17 mouse cellular contexts compared by ENCODE assay signal in the genomic region with DNA sequence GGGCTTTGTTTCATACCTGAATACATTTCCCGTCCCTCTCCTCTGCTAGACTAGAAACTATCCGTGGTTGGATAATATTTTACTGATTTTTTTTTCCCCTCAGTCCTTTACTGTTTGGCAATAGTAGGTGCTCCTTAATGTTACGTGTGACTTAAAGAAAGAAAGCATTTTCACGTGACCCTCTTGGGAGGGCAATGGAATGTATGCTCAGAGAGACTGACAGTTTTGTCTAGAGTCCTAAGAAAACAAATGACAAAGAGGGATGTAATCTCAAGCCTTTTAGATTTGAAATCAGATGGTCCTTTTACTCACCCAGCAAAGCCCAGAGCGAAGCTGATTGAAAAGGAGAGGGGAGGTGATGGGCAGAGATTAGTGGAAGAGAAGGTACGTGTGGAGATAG. TPM values are rescaled to one million over a fixed set of nuclear protein-coding genes. Genes with fewer than 3 reads are reported as not detected.
DNase-seq lines count a peak whose midpoint lies in the region; ATAC-seq and TF ChIP-seq lines count a peak whose summit lies in the region.
"Had no signal": no experiment of that assay in that cellular context is flagged by ENCODE, and none has a peak within 500 bp of the region (broad histone marks: within the 10 kb centered on the region; RNA-seq: fewer than 3 reads in every experiment).

No protein-coding gene starts in this region.

- no peaks in the 10 kb centered on the region for H3K9me3 ChIP-seq in heart, embryonic 12.5 days (replicated peaks)
- H3K9me3 ChIP-seq in midbrain, embryonic 11.5 days (ENCODE audit: control insufficient read depth, low read length): no peaks in the 10 kb centered on the region
- no peaks in the 10 kb centered on the region for H3K9me3 ChIP-seq in midbrain, embryonic 16.5 days (replicated peaks; ENCODE audit: control insufficient read depth, low read length, poor library complexity, severe bottlenecking)
- no peaks in the 10 kb centered on the region for H3K9me3 ChIP-seq in hindbrain, embryonic 14.5 days (ENCODE audit: control insufficient read depth, low read length)
- H3K9me3 ChIP-seq in neural tube, embryonic 15.5 days (replicated peaks): no peaks in the 10 kb centered on the region
- H3K9me3 ChIP-seq: embryonic facial prominence, embryonic 15.5 days; G1E; liver, embryonic 12.5 days had no signal

- no peak overlapping the region for H3K27ac ChIP-seq in heart, embryonic 12.5 days (ENCODE audit: poor library complexity, severe bottlenecking)
- no peak overlapping the region for H3K27ac ChIP-seq in heart, adult 2 months
- H3K27ac ChIP-seq in midbrain, embryonic 11.5 days (ENCODE audit: low read depth, low read length): no peak overlapping the region
- H3K27ac ChIP-seq in midbrain, embryonic 16.5 days (ENCODE audit: low read length): no peak overlapping the region
- no peak overlapping the region for H3K27ac ChIP-seq in hindbrain, embryonic 14.5 days
- H3K27ac ChIP-seq in neural tube, embryonic 15.5 days (replicated peaks): no peak overlapping the region
- H3K27ac ChIP-seq: embryonic facial prominence, embryonic 15.5 days; layer of hippocampus, adult 2 months; liver, embryonic 12.5 days had no signal

- 39% methylated on average over 6 of the region's 6 CpGs for WGBS in heart, embryonic 12.5 days
- 55% methylated on average over 6 of the region's 6 CpGs for WGBS in heart, adult 2 months
- WGBS in midbrain, embryonic 11.5 days: 11% methylated on average over 6 of the region's 6 CpGs
- 8% methylated on average over 6 of the region's 6 CpGs for WGBS in midbrain, embryonic 16.5 days
- 18% methylated on average over 6 of the region's 6 CpGs for WGBS in hindbrain, embryonic 14.5 days
- 30% methylated on average over 6 of the region's 6 CpGs for WGBS in neural tube, embryonic 15.5 days

- no peak for DNase-seq in heart, adult 2 months
- DNase-seq in midbrain, embryonic 11.5 days (ENCODE audit: low spot score, missing footprints): peak; percentile 87
- DNase-seq in hindbrain, embryonic 14.5 days (ENCODE audit: low spot score): no peak
- no peak for DNase-seq in retina, embryonic 14.5 days (ENCODE audit: low spot score)
- DNase-seq: adrenal gland, postnatal 36 days; cerebellum, postnatal 10 days; gastrocnemius, postnatal 36 days; kidney, adult 11 months; lung, postnatal 4 days had no signal

- no peak for TF ChIP-seq CTCF in heart, adult 2 months (IDR thresholded peaks at IDR 0.05)

- H3K36me3 ChIP-seq in heart, embryonic 12.5 days: peaks cover 6% of the 10 kb centered on the region; the same call in 1 of the 2 replicates
- H3K36me3 ChIP-seq in heart, adult 2 months (ENCODE audit: control insufficient read depth, insufficient read depth, low read length): no peaks in the 10 kb centered on the region
- H3K36me3 ChIP-seq in midbrain, embryonic 11.5 days (ENCODE audit: control insufficient read depth, insufficient read depth, low read length): no peaks in the 10 kb centered on the region
- H3K36me3 ChIP-seq in midbrain, embryonic 16.5 days (ENCODE audit: control insufficient read depth, insufficient read depth, low read length): no peaks in the 10 kb centered on the region
- no peaks in the 10 kb centered on the region for H3K36me3 ChIP-seq in hindbrain, embryonic 14.5 days (replicated peaks; ENCODE audit: control insufficient read depth, insufficient read depth)
- H3K36me3 ChIP-seq in neural tube, embryonic 15.5 days: no peaks in the 10 kb centered on the region
- H3K36me3 ChIP-seq: embryonic facial prominence, embryonic 15.5 days had no signal

- no peaks in the 10 kb centered on the region for H3K79me2 ChIP-seq in heart, adult 2 months (replicated peaks; ENCODE audit: control insufficient read depth, insufficient read depth, low read length)

- TF ChIP-seq EP300 in heart, adult 2 months (IDR thresholded peaks at IDR 0.05; ENCODE audit: insufficient read depth, low read depth, low read length): no peak

- ATAC-seq in heart, embryonic 12.5 days (ENCODE audit: insufficient number of reproducible peaks, low FRiP score): no peak
- ATAC-seq in midbrain, embryonic 11.5 days (ENCODE audit: low FRiP score): no peak
- ATAC-seq in midbrain, embryonic 16.5 days: no peak
- no peak for ATAC-seq in hindbrain, embryonic 14.5 days (ENCODE audit: low FRiP score)
- ATAC-seq in neural tube, embryonic 15.5 days (ENCODE audit: low FRiP score): no peak
- ATAC-seq in inflammation-experienced regulatory T-cells, adult 6 months: no peak
- ATAC-seq: liver, embryonic 12.5 days had no signal

- no peak overlapping the region for H3K4me3 ChIP-seq in heart, embryonic 12.5 days
- no peak overlapping the region for H3K4me3 ChIP-seq in heart, adult 2 months
- no peak overlapping the region for H3K4me3 ChIP-seq in midbrain, embryonic 11.5 days (ENCODE audit: low read depth, low read length)
- H3K4me3 ChIP-seq in midbrain, embryonic 16.5 days (ENCODE audit: low read depth, low read length): no peak overlapping the region
- peak overlapping the region; percentile 25; the same call in 1 of the 2 replicates for H3K4me3 ChIP-seq in hindbrain, embryonic 14.5 days (replicated peaks; ENCODE audit: low read length)
- peak overlapping the region; percentile 36; the same call in 1 of the 2 replicates for H3K4me3 ChIP-seq in neural tube, embryonic 15.5 days (replicated peaks)

- H3K27me3 ChIP-seq in heart, embryonic 12.5 days (replicated peaks): peaks cover 46% of the 10 kb centered on the region
- H3K27me3 ChIP-seq in heart, adult 2 months (ENCODE audit: control insufficient read depth, insufficient read depth, low read length): no peaks in the 10 kb centered on the region; the same call in 1 of the 2 replicates
- H3K27me3 ChIP-seq in midbrain, embryonic 11.5 days (ENCODE audit: control insufficient read depth, insufficient read depth, low read length): peaks cover 43% of the 10 kb centered on the region
- H3K27me3 ChIP-seq in midbrain, embryonic 16.5 days (ENCODE audit: control insufficient read depth, insufficient read depth, low read depth, low read length): peaks cover 34% of the 10 kb centered on the region
- peaks cover 45% of the 10 kb centered on the region for H3K27me3 ChIP-seq in hindbrain, embryonic 14.5 days (ENCODE audit: control insufficient read depth, insufficient read depth, low read length)
- peaks cover 49% of the 10 kb centered on the region for H3K27me3 ChIP-seq in neural tube, embryonic 15.5 days (replicated peaks)

- no peak for TF ChIP-seq POLR2A in heart, adult 2 months (IDR thresholded peaks at IDR 0.05; ENCODE audit: insufficient read depth, low read depth, low read length)

- intact Hi-C loops in heart, adult 2 months (cut with DNase I): no loop called here

- H3K9ac ChIP-seq in heart, embryonic 12.5 days: no peak overlapping the region
- H3K9ac ChIP-seq in heart, adult 2 months (ENCODE audit: low read depth, low read length): no peak overlapping the region
- H3K9ac ChIP-seq in midbrain, embryonic 11.5 days (ENCODE audit: low read length): no peak overlapping the region
- no peak overlapping the region for H3K9ac ChIP-seq in midbrain, embryonic 16.5 days (ENCODE audit: low read depth, low read length)
- no peak overlapping the region for H3K9ac ChIP-seq in hindbrain, embryonic 14.5 days
- no peak overlapping the region for H3K9ac ChIP-seq in neural tube, embryonic 15.5 days (replicated peaks)
- H3K9ac ChIP-seq: liver, embryonic 12.5 days had no signal

- peaks cover 53% of the 10 kb centered on the region for H3K4me1 ChIP-seq in heart, embryonic 12.5 days (replicated peaks)
- H3K4me1 ChIP-seq in heart, adult 2 months (ENCODE audit: control insufficient read depth, insufficient read depth, low read length): no peaks in the 10 kb centered on the region
- H3K4me1 ChIP-seq in midbrain, embryonic 11.5 days (ENCODE audit: control insufficient read depth, insufficient read depth, low read length): peaks cover 33% of the 10 kb centered on the region
- H3K4me1 ChIP-seq in midbrain, embryonic 16.5 days (ENCODE audit: control insufficient read depth, insufficient read depth, low read length): peaks cover 12% of the 10 kb centered on the region
- peaks cover 19% of the 10 kb centered on the region; the same call in 1 of the 2 replicates for H3K4me1 ChIP-seq in hindbrain, embryonic 14.5 days (replicated peaks; ENCODE audit: control insufficient read depth, insufficient read depth, low read length)
- peaks cover 36% of the 10 kb centered on the region for H3K4me1 ChIP-seq in neural tube, embryonic 15.5 days

- 0 out of 2 replicates have a peak overlapping the region, but pooled peaks have one; percentile 64 for H3K4me2 ChIP-seq in heart, embryonic 12.5 days
- H3K4me2 ChIP-seq in midbrain, embryonic 11.5 days: no peak overlapping the region
- no peak overlapping the region; the same call in 1 of the 2 replicates for H3K4me2 ChIP-seq in midbrain, embryonic 16.5 days (ENCODE audit: low read length)
- H3K4me2 ChIP-seq in hindbrain, embryonic 14.5 days (replicated peaks): peak overlapping the region; percentile 46
- peak overlapping the region; percentile 62; the same call in 1 of the 2 replicates for H3K4me2 ChIP-seq in neural tube, embryonic 15.5 days

RNA-seq across cellular contexts. Expression of a gene that starts 5.5 kb away (rescaled TPM):
- polyA plus RNA-seq in heart, embryonic 12.5 days (2016; fragmentation: Nextera tagmentation; extraction: Ambion mirVana): 14.0 TPM in 2 replicates
- 10 to 100 TPM in 1 of 2 experiments, 1 to 10 TPM in 1; 9.2 to 12.6 TPM for total RNA-seq in heart, adult 2 months (2021)
- polyA plus RNA-seq in heart, adult 2 months (2012; rRNA removed): 12.1 and 13.9 TPM in 2 replicates
- polyA plus RNA-seq in midbrain, embryonic 11.5 days (2014; fragmentation: Nextera tagmentation; extraction: Ambion mirVana): 4.8 and 5.2 TPM in 2 replicates
- 6.4 and 7.4 TPM in 2 replicates for polyA plus RNA-seq in midbrain, embryonic 16.5 days (2015; fragmentation: Nextera tagmentation; extraction: Ambion mirVana)
- 5.3 and 6.0 TPM in 2 replicates for polyA plus RNA-seq in hindbrain, embryonic 14.5 days (2014; fragmentation: Nextera tagmentation; extraction: Ambion mirVana)
- polyA plus RNA-seq in neural tube, embryonic 15.5 days (2015; fragmentation: Nextera tagmentation; extraction: Ambion mirVana): 5.1 and 7.0 TPM in 2 replicates
- 1 to 10 TPM in 1 of 3 experiments, under 1 TPM in 1, not detected in 1; 0.75 to 2.9 TPM for polyA plus RNA-seq in inflammation-experienced regulatory T-cells, adult 6 months (2017; shearing (Covaris generic))

RNA-seq across cellular contexts. Expression of a gene that starts 12.4 kb away (rescaled TPM):
- polyA plus RNA-seq in heart, embryonic 12.5 days (2016; fragmentation: Nextera tagmentation; extraction: Ambion mirVana): 98.8 and 101 TPM in 2 replicates
- 10 to 100 TPM; 82.5 to 90.1 TPM for total RNA-seq in heart, adult 2 months (2021)
- polyA plus RNA-seq in heart, adult 2 months (2012; rRNA removed): 83.2 and 96.8 TPM in 2 replicates
- polyA plus RNA-seq in midbrain, embryonic 11.5 days (2014; fragmentation: Nextera tagmentation; extraction: Ambion mirVana): 122 and 130 TPM in 2 replicates
- 115 and 119 TPM in 2 replicates for polyA plus RNA-seq in midbrain, embryonic 16.5 days (2015; fragmentation: Nextera tagmentation; extraction: Ambion mirVana)
- polyA plus RNA-seq in hindbrain, embryonic 14.5 days (2014; fragmentation: Nextera tagmentation; extraction: Ambion mirVana): 122 and 133 TPM in 2 replicates
- 123 and 128 TPM in 2 replicates for polyA plus RNA-seq in neural tube, embryonic 15.5 days (2015; fragmentation: Nextera tagmentation; extraction: Ambion mirVana)
- 100 to 1,000 TPM; 134 to 144 (median 138) TPM for polyA plus RNA-seq in inflammation-experienced regulatory T-cells, adult 6 months (2017; shearing (Covaris generic))

RNA-seq across cellular contexts. Expression of a gene that starts 12.9 kb away (rescaled TPM):
- 0.81 and 1.5 TPM in 2 replicates for polyA plus RNA-seq in heart, embryonic 12.5 days (2016; fragmentation: Nextera tagmentation; extraction: Ambion mirVana)
- under 1 TPM; 0.23 to 0.36 TPM for total RNA-seq in heart, adult 2 months (2021)
- 0.06 and 0.12 TPM in 2 replicates for polyA plus RNA-seq in heart, adult 2 months (2012; rRNA removed)
- 1.4 and 1.7 TPM in 2 replicates for polyA plus RNA-seq in midbrain, embryonic 11.5 days (2014; fragmentation: Nextera tagmentation; extraction: Ambion mirVana)
- polyA plus RNA-seq in midbrain, embryonic 16.5 days (2015; fragmentation: Nextera tagmentation; extraction: Ambion mirVana): 0.71 and 0.80 TPM in 2 replicates
- polyA plus RNA-seq in hindbrain, embryonic 14.5 days (2014; fragmentation: Nextera tagmentation; extraction: Ambion mirVana): 0.42 and 0.91 TPM in 2 replicates
- polyA plus RNA-seq in neural tube, embryonic 15.5 days (2015; fragmentation: Nextera tagmentation; extraction: Ambion mirVana): 0.77 and 0.80 TPM in 2 replicates
- polyA plus RNA-seq in inflammation-experienced regulatory T-cells, adult 6 months (2017; shearing (Covaris generic)): 1 to 10 TPM in 1 of 3 experiments, under 1 TPM in 2; 0.63 to 1.2 (median 0.71) TPM

RNA-seq across cellular contexts. Expression of a gene that starts 13.0 kb away (rescaled TPM):
- polyA plus RNA-seq in heart, embryonic 12.5 days (2016; fragmentation: Nextera tagmentation; extraction: Ambion mirVana): 165 and 171 TPM in 2 replicates
- total RNA-seq in heart, adult 2 months (2021): 100 to 1,000 TPM in 1 of 2 experiments, 10 to 100 TPM in 1; 88.4 to 101 TPM
- 153 and 302 TPM in 2 replicates for polyA plus RNA-seq in heart, adult 2 months (2012; rRNA removed)
- polyA plus RNA-seq in midbrain, embryonic 11.5 days (2014; fragmentation: Nextera tagmentation; extraction: Ambion mirVana): 213 and 220 TPM in 2 replicates
- 208 and 224 TPM in 2 replicates for polyA plus RNA-seq in midbrain, embryonic 16.5 days (2015; fragmentation: Nextera tagmentation; extraction: Ambion mirVana)
- polyA plus RNA-seq in hindbrain, embryonic 14.5 days (2014; fragmentation: Nextera tagmentation; extraction: Ambion mirVana): 242 and 256 TPM in 2 replicates
- 213 and 237 TPM in 2 replicates for polyA plus RNA-seq in neural tube, embryonic 15.5 days (2015; fragmentation: Nextera tagmentation; extraction: Ambion mirVana)
- 100 to 1,000 TPM; 129 to 132 (median 131) TPM for polyA plus RNA-seq in inflammation-experienced regulatory T-cells, adult 6 months (2017; shearing (Covaris generic))

RNA-seq across cellular contexts. Expression of a gene that starts 20.1 kb away (rescaled TPM):
- polyA plus RNA-seq in heart, embryonic 12.5 days (2016; fragmentation: Nextera tagmentation; extraction: Ambion mirVana): 233 and 245 TPM in 2 replicates
- 10 to 100 TPM; 89.1 to 90.3 TPM for total RNA-seq in heart, adult 2 months (2021)
- 130 and 172 TPM in 2 replicates for polyA plus RNA-seq in heart, adult 2 months (2012; rRNA removed)
- polyA plus RNA-seq in midbrain, embryonic 11.5 days (2014; fragmentation: Nextera tagmentation; extraction: Ambion mirVana): 65.6 and 73.4 TPM in 2 replicates
- 79.5 and 83.8 TPM in 2 replicates for polyA plus RNA-seq in midbrain, embryonic 16.5 days (2015; fragmentation: Nextera tagmentation; extraction: Ambion mirVana)
- polyA plus RNA-seq in hindbrain, embryonic 14.5 days (2014; fragmentation: Nextera tagmentation; extraction: Ambion mirVana): 102 and 117 TPM in 2 replicates
- polyA plus RNA-seq in neural tube, embryonic 15.5 days (2015; fragmentation: Nextera tagmentation; extraction: Ambion mirVana): 105 and 107 TPM in 2 replicates
- not detected for polyA plus RNA-seq in inflammation-experienced regulatory T-cells, adult 6 months (2017; shearing (Covaris generic))

Comparison
In these comparisons a context has a peak if more than half of its experiments do, and no peak if none do; other contexts are left out.
1. H3K4me2 ChIP-seq: peak in heart, embryonic 12.5 days (single experiment), hindbrain, embryonic 14.5 days (single experiment) and neural tube, embryonic 15.5 days (single experiment); none in midbrain, embryonic 11.5 days (single experiment) and midbrain, embryonic 16.5 days (single experiment).
2. H3K4me3 ChIP-seq: peak in hindbrain, embryonic 14.5 days (single experiment) and neural tube, embryonic 15.5 days (single experiment); none in heart, embryonic 12.5 days (single experiment), heart, adult 2 months (single experiment), midbrain, embryonic 11.5 days (single experiment) and midbrain, embryonic 16.5 days (single experiment).